In genomic region chr15:101046039-101046526, GRCm38 (mm10) we compare ENCODE assay signal across 11 mouse cellular contexts. TPM values are rescaled to one million over a fixed set of nuclear protein-coding genes. Genes with fewer than 3 reads are reported as not detected.
DNase-seq lines count a peak whose midpoint lies in the region; ATAC-seq and TF ChIP-seq lines count a peak whose summit lies in the region.
"Had no signal": no experiment of that assay in that cellular context is flagged by ENCODE, and none has a peak within 500 bp of the region (broad histone marks: within the 10 kb centered on the region; RNA-seq: fewer than 3 reads in every experiment).

No protein-coding gene starts in this region.

- WGBS in liver, embryonic 16.5 days (ENCODE audit: insufficient replicate concordance), result 2% methylated on average over 37 of the region's 43 CpGs

- no peak for DNase-seq in frontal cortex, postnatal 14 days (ENCODE audit: low spot score in 2 of 2)
- peak; percentile 30 for DNase-seq in heart, postnatal 4 days
- DNase-seq in adrenal gland, postnatal 10 days, result no peak
- DNase-seq in cerebellum, adult 8-10 months, result no peak
- DNase-seq in lung, postnatal 14 days, result no peak
- DNase-seq: thymus, postnatal 36 days had no signal

- H3K4me1 ChIP-seq in ES-Bruce4 (ENCODE audit: control insufficient read depth, insufficient read depth, low read length), result no peaks in the 10 kb centered on the region
- no peaks in the 10 kb centered on the region; the same call in 1 of the 2 replicates for H3K4me1 ChIP-seq in liver, embryonic 16.5 days (ENCODE audit: control insufficient read depth, low read depth, low read length)

- H3K4me3 ChIP-seq in ES-Bruce4 (ENCODE audit: low read depth, low read length), result peak overlapping the region; percentile 26
- peak overlapping the region; percentile 39 for H3K4me3 ChIP-seq in liver, embryonic 16.5 days (ENCODE audit: low read depth, low read length)

- no peak for TF ChIP-seq EP300 in ES-Bruce4 (IDR thresholded peaks at IDR 0.05; ENCODE audit: insufficient read depth, low read depth, low read length)

- no peak for TF ChIP-seq CTCF in ES-Bruce4 (IDR thresholded peaks at IDR 0.05; ENCODE audit: low read depth, low read length)

- peak; percentile 24; the same call in 1 of the 2 replicates for ATAC-seq in frontal cortex, adult (ENCODE audit: low TSS enrichment)
- ATAC-seq in liver, embryonic 16.5 days (ENCODE audit: low read depth), result no peak

- no peak overlapping the region for H3K27ac ChIP-seq in ES-Bruce4 (ENCODE audit: insufficient read depth, low read length)
- no peak overlapping the region for H3K27ac ChIP-seq in liver, embryonic 16.5 days (ENCODE audit: low read length)
- H3K27ac ChIP-seq: macrophage had no signal

- TF ChIP-seq POLR2A in ES-Bruce4 (IDR thresholded peaks at IDR 0.05; ENCODE audit: insufficient read depth, low read length), result no peak

- peaks cover 18% of the 10 kb centered on the region for H3K27me3 ChIP-seq in ES-Bruce4 (ENCODE audit: control insufficient read depth, insufficient read depth, low read length, poor library complexity, severe bottlenecking)
- H3K27me3 ChIP-seq in liver, embryonic 16.5 days (ENCODE audit: control insufficient read depth, insufficient read depth, low read depth, low read length), result peaks cover 80% of the 10 kb centered on the region

- no peaks in the 10 kb centered on the region for H3K9me3 ChIP-seq in ES-Bruce4 (replicated peaks; ENCODE audit: control insufficient read depth, insufficient read depth, low read length, poor library complexity, severe bottlenecking)
- H3K9me3 ChIP-seq in liver, embryonic 16.5 days (replicated peaks; ENCODE audit: control insufficient read depth, low read length), result no peaks in the 10 kb centered on the region

- peak overlapping the region; percentile 59 for H3K9ac ChIP-seq in ES-Bruce4 (ENCODE audit: low read depth, poor library complexity, severe bottlenecking)
- H3K9ac ChIP-seq in liver, embryonic 16.5 days (ENCODE audit: low read depth, low read length), result no peak overlapping the region

- H3K4me2 ChIP-seq in liver, embryonic 16.5 days (ENCODE audit: low read depth, low read length), result peak overlapping the region; percentile 57

- H3K36me3 ChIP-seq in ES-Bruce4 (ENCODE audit: control insufficient read depth, insufficient read depth, low read length, poor library complexity, severe bottlenecking), result no peaks in the 10 kb centered on the region
- H3K36me3 ChIP-seq in liver, embryonic 16.5 days (ENCODE audit: control insufficient read depth, insufficient read depth), result no peaks in the 10 kb centered on the region

RNA-seq across cellular contexts. Expression of gene Gm47841, which starts 1.1 kb away (rescaled TPM):
- not detected in 2 replicates for polyA plus RNA-seq in ES-Bruce4 (2011; ENCODE audit: insufficient read depth, insufficient read length, low read depth, missing spikeins)
- under 1 TPM; 0.26 to 0.68 TPM for total RNA-seq in heart, postnatal 4 days (2021)
- not detected in 2 replicates for polyA plus RNA-seq in liver, embryonic 16.5 days (2015; fragmentation: Nextera tagmentation; extraction: Ambion mirVana)
- total RNA-seq in adrenal gland, postnatal 10 days (2021), result under 1 TPM in 1 of 2 experiments, not detected in 1; 0.33 TPM
- total RNA-seq: gastrocnemius, adult 8-10 months had no signal
- polyA plus RNA-seq: macrophage had no signal

RNA-seq across cellular contexts. Expression of gene Fignl2, which starts 32.3 kb away (rescaled TPM):
- 25.6 and 27.4 TPM in 2 replicates for polyA plus RNA-seq in ES-Bruce4 (2011; ENCODE audit: insufficient read depth, insufficient read length, low read depth, missing spikeins)
- total RNA-seq in heart, postnatal 4 days (2021), result 1 to 10 TPM; 3.2 to 4.2 TPM
- polyA plus RNA-seq in liver, embryonic 16.5 days (2015; fragmentation: Nextera tagmentation; extraction: Ambion mirVana), result 0.07 TPM in 2 replicates
- total RNA-seq in adrenal gland, postnatal 10 days (2021), result 10 to 100 TPM in 1 of 2 experiments, 1 to 10 TPM in 1; 8.4 to 11.0 TPM
